Mouse (Mus musculus) thymus, postnatal 14 days (tissue): ENCODE measurements around the gene Ralb.

ENCODE experiments used
- DNase-seq: peaks from one replicate; pipeline ENCODE4 v3.0.0; 2021

Gene Ralb

GRCm38 (mm10) chr1:119443591-119444350 lies 60.8 kb downstream of the Ralb start:
- DNase-seq = no peak

DNA sequence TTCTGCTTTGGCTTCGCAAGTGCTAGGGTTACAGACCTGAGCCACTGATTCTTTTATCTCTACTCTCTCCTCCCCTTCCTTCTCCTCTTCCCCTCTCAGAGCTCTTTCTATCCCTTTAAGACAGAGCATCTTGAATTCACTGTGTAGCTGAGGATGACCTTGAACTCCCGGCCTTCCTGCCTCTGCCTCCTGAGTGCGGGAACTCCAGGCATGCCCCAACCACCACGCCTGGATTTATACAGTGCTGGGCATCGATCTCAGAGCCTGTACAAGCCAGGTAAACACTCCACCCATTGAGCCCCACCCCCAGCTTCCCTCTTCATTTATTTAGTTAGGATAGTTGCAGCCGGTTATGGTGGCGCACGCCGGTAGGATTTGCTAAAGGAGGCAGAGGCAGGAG lies 61.7 kb downstream of the Ralb start:
- DNase-seq = no peak

DNA sequence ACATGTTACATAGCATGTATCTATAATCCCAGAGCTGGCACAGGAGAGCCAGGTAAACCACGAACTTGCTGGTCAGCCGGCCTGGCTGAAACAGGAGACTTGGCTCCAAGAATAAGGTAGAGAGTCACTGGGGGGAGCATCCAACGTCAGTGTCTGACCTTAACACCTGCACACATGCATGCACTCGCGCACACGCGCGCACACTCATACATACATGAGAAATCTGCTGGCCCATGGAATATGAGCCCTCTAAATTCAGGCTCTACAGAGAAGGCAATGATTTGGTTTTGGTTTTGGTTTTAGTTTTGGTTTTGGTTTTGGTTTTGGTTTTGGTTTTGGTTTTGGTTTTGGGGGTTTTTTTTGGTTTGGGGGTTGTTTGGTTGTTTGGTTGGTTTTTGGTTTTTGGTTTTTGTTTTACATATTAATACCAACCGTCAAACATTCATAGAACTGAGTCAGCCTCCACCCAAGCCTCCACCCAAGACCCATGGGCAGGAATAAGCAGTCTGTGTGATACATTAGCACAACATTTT lies 66.4 kb downstream of the Ralb start:
- DNase-seq = no peak

DNA sequence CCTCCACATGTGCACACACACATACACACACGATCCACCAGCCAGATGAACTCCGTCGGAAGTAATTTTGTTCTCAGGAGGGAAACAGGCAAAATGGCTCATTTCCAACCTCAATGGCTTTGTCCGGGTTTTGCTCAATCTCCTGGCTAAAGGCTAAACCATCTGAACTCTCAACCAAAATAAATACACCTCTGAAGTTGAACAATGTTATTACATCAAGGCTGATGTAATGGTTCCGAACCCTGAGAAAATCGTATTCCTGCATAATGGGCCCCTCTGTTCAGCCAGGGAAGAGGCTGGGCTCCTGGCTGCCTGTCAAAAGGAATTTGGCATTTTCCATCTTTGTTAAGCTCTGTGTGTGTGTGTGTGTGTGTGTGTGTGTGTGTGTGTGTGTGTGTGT lies 67.2 kb downstream of the Ralb start:
- DNase-seq = no peak

DNA sequence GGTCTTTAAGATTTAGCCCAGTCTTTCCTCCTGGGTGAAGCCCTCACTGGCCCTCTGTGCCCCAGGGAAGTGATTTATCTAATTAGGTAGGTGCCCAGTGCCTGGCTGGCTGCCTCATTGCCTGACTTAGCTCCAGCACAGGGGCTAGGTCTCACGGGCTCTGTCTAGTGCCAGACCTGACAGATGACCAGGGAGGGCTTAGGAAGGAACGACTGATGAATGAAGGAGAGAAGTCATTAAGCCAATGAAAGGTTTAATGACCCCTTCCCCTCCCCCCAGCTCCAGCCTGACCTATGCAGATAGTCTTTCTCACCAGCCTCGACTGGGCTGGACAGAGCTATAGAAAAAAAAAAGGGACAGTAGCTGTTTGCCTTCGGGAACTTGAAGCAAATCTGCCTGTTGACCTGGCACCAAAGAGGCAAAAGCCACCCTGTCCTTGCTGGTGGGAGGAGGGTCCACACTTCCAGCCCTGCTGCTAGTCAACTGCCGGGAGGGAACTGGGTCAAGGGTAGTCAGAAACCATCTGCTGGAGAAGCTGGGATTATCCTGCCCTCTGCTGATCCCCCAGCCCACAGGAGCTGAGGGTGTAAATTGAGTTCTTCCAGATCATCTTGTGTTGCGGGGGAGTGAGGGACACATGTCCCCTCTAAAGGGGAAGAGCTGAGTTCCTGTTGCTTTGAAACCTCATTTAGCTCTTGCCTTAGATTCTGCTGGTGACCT lies 80.3 kb downstream of the Ralb start:
- DNase-seq = no peak

DNA sequence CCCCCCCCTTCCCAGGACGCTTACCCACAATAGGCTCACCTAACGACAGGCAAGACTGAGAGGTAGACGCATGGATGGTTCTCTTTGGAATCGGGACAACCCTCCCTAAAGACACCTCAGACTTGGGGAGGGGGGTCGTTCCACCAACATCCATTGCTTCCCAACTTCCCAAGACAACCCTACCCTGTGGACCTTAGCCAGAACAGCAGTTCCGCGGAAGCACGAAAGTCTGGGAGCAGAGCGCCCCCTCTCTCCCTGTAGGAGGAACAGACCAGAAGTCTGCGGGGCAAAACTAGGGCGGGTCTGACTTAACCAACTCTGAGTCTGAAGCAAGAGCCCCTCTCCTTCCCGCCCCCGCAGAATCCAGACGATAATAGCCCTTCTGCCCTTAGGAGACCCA lies 81.1 kb downstream of the Ralb start:
- no peak for DNase-seq

DNA sequence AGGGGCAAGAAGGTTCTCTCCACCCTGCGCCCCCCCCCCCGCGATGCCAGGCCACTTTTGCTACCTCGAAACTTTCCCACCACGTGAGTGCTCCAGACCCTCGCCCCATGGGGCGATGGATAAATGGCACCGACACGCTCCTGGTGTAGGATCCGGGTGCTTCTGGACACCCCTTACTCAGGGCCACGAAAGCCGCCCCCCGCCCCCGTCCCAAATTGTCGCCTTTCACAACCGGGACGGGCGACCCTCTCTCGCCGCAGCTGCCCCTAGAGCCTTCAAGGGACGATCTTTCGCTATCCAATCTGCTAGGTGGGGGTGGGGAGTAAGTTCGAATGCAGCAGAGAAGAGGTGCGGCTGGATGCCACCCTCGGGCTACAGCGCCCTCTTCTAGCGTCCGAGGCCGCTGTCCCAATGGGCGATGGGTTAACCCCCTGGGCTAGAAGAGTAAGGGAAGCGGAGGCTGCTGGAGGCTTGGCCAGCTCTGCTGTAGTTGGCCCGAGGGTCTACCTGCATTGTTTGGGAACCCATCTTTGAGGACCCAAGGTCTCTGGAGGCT lies 82.1 kb downstream of the Ralb start:
- no peak for DNase-seq

DNA sequence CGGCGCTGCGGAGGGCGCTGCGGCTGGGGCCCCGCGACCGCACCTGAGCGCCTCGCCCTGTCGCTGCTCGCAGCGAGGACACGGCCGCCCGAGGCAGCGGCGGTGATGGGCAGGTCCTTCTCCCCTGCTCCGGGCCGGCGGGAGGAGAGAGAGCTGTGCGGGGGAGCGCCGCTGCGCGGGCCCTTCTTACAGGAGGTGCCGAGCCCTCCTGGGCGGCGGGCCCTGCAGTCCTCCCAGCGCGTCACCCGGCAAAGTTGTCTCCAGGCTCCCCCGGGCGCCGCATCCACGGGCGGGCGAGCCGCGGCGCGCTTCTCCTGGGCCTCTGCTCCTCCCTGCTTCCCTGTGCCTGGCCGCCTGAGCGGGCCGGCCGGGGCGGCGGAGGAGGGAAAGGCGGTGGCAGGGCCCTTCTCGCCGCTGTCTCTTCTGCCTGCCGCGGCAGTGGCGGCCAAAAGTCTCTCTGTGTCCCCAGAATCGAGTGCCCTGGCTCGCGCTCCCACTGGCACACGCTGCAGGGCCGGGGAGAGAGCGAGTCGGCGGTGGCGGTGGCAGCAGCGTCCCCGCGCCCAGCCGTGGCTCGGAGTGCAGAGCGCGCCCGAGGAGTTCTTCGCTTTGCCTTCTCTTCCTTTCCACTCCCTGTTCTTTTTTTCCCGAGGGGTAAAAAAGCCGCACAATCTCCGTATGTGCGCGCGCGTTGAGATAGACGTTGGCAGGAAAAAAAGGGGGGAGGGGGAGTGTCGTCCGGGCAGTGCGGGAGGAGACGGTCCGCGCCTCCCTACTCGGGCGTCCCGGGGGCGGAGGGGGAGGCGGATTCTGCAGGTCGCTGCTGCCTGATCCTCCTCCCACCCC lies 82.8 kb downstream of the Ralb start, which contains the start of gene Inhbb:
Gene Inhbb (minus strand): TSS at position 673 of the 846 bp plus-strand sequence.
- DNase-seq = no peak

GRCm38 (mm10) chr1:119420984-119421575 lies 83.5 kb downstream of the Ralb start:
- DNase-seq = no peak
